Mouse (Mus musculus) lung, adult 18-20 months (tissue): ENCODE measurements at regions not wholly inside any gene's neighbourhood (a gene's known extent, or its start where the extent isn't known, plus 50 kb on each side); places are given as distances from the start of the nearest gene placed in this dataset.

Source experiments
- DNase-seq, 2 experiments: peaks; one replicate each; pipeline ENCODE4 v3.0.0; 2022; ENCODE audit warnings: mixed read lengths in 2 of 2

GRCm38 (mm10) chr14:46225851-46226608 lies 153.2 kb upstream of the Gm15217 start:
- DNase-seq, result no peak

GRCm38 (mm10) chr14:46234040-46234439 lies 145.2 kb upstream of the Gm15217 start:
- no peak for DNase-seq

- DNase-seq, result no peak
These were observed 144.4 kb upstream of the Gm15217 start for GRCm38 (mm10) chr14:46234835-46235234.

- no peak for DNase-seq
These were observed 139.0 kb upstream of the Gm15217 start for GRCm38 (mm10) chr14:46240046-46240800.

GRCm38 (mm10) chr14:46240896-46241295 lies 138.3 kb upstream of the Gm15217 start:
- no peak for DNase-seq

GRCm38 (mm10) chr14:46247491-46248484 lies 131.4 kb upstream of the Gm15217 start:
- DNase-seq, result no peak

- DNase-seq, result no peak
These were observed 130.1 kb upstream of the Gm15217 start for GRCm38 (mm10) chr14:46249141-46249540.

- no peak for DNase-seq
These were observed 124.0 kb upstream of the Gm15217 start for GRCm38 (mm10) chr14:46255261-46255660.

GRCm38 (mm10) chr14:46256336-46256735 lies 122.9 kb upstream of the Gm15217 start:
- DNase-seq, result no peak

GRCm38 (mm10) chr14:46257311-46257710 lies 121.9 kb upstream of the Gm15217 start:
- no peak for DNase-seq

GRCm38 (mm10) chr14:46258551-46258950 lies 120.7 kb upstream of the Gm15217 start:
- no peak for DNase-seq

GRCm38 (mm10) chr14:46260291-46260980 lies 118.8 kb upstream of the Gm15217 start:
- DNase-seq, result no peak

- no peak for DNase-seq
These were observed 103.8 kb upstream of the Gm15217 start for GRCm38 (mm10) chr14:46275455-46275854.

- peak; percentile 47 to 57 for DNase-seq
These were observed 102.0 kb upstream of the Gm15217 start for GRCm38 (mm10) chr14:46276926-46277831.

GRCm38 (mm10) chr14:46277832-46278611 lies 101.2 kb upstream of the Gm15217 start:
- no peak for DNase-seq

- no peak for DNase-seq
These were observed 86.8 kb upstream of the Gm15217 start for GRCm38 (mm10) chr14:46292398-46292797.

GRCm38 (mm10) chr14:46296275-46296674 lies 82.9 kb upstream of the Gm15217 start:
- peak in 1 of 2 experiments; percentile 18 for DNase-seq

GRCm38 (mm10) chr14:46300546-46300945 lies 78.7 kb upstream of the Gm15217 start:
- DNase-seq, result no peak

- DNase-seq, result no peak
These were observed 76.6 kb upstream of the Gm15217 start for GRCm38 (mm10) chr14:46302601-46303000.

- DNase-seq, result no peak
These were observed 73.9 kb upstream of the Gm15217 start for GRCm38 (mm10) chr14:46305267-46305666.
